Mouse (Mus musculus) ES-Bruce4 (cell line): ENCODE data around the gene Ppp4r3a.

ENCODE experiments used
- CTCF ChIP-seq: IDR thresholded peaks from one replicate; pipeline ENCODE4 v1.8.1; 2011; ENCODE audit warnings: low read depth, low read length
- POLR2A ChIP-seq: IDR thresholded peaks from one replicate; pipeline ENCODE4 v1.8.1; 2011; ENCODE audit warnings: low read length; ENCODE audit not compliant: insufficient read depth

DNA sequence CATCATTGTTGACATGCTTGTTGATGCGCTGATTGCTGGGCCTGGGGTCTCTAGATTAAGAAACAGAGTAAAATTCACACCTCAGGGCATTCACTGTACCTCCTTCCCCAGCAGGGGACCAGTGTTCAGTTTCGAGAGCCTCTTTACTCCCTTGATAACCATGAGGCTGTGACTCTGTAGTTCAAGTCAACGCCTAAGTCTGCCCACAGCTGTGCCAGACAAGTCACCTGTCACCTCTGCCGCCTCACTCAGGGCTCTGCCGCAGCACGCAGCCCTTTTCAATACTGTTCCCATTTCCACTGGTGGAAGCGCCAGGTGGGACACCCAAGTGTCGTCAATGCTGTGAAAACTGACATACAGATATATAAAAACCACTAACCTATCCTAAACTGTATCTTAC is 61.1 kb downstream of the Ppp4r3a start:
- no peak for TF ChIP-seq CTCF
- no peak for TF ChIP-seq POLR2A
